Mouse (Mus musculus) spleen, postnatal 10 days (tissue): ENCODE data around the gene Otop3.

Experiments used
- DNase-seq, 2 experiments: peaks; one replicate each; pipeline ENCODE4 v3.0.0; 2021 to 2022; ENCODE audit warnings: low spot score in 2 of 2

The Otop3 gene

GRCm38 (mm10) chr11:115334531-115334930, at the start of gene Otop3:
Gene Otop3, plus strand, starts transcription at chr11:115334731.
- DNase-seq = no peak

GRCm38 (mm10) chr11:115285282-115285681, 49.2 kb upstream of the Otop3 start:
- no peak for DNase-seq

- no peak for DNase-seq
These were observed 48.1 kb upstream of the Otop3 start for GRCm38 (mm10) chr11:115286201-115286993.

DNA sequence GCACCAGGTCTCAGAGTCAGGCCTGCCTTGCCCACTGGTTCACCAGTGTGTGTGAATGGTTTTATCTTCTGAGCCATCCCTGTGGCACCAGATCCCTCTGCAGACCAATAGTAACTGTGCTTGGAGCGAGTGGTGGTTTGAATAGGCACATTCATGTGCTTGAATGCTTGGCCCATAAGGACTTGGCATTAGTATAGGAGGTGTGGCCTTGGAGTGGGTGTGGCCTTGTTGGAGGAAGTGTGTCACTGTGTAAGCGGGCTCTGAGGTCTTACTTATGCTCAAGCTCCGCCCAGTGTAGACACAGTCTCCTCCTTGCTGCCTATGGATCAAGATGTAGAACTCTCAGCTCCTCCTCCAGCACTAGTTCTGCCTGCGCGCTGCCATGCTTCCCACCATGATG, 47.1 kb upstream of the Otop3 start:
- no peak for DNase-seq

DNA sequence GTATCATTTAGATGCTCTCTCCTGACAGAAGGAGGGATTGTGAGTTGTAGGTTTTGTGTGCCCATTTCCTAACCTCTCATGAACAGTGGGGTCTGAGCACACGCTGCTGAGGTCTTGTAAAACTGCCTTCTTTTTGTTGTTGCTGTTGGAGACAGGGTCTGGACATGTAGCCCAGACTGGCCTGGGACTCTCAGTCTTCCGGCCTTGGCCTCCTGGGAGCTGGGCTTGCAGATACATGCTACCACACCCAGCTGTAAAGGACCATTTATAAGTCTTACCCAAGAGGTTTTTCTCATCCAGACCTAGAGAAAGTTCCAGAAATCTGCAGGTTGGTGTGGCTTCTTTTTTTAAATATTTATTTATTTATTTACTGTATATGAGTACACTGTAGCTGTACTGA, 46.2 kb upstream of the Otop3 start:
- no peak for DNase-seq

DNA sequence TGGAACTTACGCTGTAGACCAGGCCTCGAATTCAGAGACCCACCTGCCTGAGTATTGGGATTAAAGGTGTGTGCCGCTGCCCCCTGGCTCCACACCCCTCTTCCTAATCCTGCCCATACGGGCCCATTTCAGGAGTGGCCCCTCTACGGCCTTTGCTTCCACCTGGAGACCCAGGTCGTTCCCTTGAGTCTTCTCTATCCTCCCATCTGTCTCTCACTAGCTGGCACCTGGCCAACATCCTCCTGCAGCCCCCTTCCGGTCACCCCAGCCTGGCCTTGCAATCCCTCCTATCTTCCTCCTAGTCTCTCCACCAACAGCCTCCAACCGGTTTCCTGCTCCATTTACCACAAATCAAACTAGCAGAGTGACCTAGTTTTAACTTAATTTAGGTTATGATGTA, 44.6 kb upstream of the Otop3 start:
- no peak for DNase-seq

DNA sequence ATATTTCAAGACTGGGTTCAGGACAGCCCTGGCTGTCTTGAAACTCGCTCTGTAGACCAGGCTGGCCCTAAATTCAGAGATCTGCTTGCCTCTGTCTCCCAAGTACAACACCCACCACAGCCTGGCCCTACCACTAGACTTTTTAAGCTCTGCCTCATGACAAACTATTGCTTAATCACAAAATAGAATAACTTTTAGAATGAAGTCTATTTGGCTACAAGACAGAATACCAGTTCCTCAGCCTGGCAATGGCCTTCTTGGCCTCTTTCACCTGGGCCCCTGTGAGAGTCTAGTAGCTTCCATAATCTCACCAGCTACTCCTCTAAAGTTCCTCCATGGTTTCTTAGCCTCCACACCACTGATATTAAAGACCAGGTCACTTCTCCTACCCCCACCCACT, 44.2 kb upstream of the Otop3 start:
- no peak for DNase-seq

DNA sequence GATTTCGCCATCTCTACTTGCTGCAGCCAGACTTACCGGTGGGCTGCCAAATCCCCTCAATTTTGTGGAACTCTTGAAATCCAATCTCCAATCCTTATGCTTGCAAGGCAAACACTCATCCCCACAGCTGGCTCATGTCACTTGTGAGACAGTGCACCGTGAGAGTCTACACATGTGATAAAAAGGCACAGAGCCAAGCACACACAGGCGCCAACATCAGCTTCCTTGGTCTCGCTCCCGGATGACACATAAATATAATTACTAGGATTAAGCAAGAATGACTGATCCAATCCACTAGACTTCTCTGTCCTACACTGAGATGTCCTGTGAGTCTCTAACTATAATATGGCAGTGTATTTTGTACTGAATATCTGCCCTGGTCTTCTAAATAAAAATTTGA, 43.6 kb upstream of the Otop3 start:
- DNase-seq = no peak

GRCm38 (mm10) chr11:115291503-115291902, 43.0 kb upstream of the Otop3 start:
- no peak for DNase-seq

DNA sequence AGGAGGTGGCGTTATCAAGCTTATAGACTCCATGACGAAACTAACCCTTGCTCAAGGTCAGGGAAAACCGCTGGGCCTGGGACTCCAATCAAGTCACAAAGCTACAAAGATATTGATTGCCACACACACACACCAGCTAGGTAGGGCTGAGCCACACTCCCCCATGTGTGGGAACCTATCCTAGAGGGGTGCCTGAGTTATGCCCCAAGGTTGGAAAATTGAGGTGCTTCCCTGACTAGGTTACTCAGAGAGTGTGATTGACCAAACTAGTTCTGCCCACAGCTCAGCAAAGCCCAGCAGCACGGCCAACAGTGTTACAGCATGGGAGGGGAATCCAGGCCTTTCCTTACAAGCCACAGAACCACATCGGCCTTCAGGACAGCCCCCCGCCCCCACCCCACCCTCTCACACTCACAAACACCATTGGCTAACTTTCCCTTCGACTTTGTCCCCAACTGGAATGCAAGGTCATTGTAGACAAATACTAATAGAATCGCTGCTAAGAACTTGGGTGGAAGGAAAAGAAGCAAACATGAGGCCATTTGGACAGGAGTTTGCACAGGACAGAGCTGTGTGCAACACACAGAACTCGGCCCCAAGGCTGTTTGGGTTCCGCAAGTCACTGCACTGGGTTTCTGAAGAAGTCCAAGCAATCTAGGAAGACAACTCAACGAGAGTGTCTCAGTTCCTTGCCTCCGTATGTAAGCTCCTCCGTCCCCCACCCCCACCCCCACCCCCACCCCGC, 41.7 kb upstream of the Otop3 start:
- no peak for DNase-seq

DNA sequence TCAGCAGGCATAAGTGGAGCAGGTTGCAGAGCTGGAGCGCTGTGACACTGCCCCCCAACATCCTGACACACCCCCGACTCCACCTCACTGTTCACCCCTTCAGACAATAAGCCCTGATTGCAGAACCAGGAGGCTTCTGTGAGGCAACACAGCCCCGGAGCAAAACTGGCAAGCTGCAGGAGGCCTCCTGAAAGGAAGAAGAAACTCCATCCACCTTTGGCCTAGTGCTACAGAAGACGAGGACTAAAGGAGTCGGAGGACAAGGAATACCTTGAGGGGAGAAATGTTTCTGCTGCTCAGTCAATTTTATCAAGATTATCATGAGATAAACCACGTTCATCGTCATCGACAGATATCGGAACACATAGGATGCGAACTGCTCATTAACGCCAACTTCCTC, 38.6 kb upstream of the Otop3 start:
- no peak for DNase-seq

- no peak for DNase-seq
These were observed 37.9 kb upstream of the Otop3 start for GRCm38 (mm10) chr11:115296471-115297210.

- DNase-seq = peak in 1 of 2 experiments; percentile 49
These were observed 37.2 kb upstream of the Otop3 start, which contains the start of gene Fads6 for GRCm38 (mm10) chr11:115297214-115297826. Gene Fads6, minus strand, starts transcription at chr11:115297663.

DNA sequence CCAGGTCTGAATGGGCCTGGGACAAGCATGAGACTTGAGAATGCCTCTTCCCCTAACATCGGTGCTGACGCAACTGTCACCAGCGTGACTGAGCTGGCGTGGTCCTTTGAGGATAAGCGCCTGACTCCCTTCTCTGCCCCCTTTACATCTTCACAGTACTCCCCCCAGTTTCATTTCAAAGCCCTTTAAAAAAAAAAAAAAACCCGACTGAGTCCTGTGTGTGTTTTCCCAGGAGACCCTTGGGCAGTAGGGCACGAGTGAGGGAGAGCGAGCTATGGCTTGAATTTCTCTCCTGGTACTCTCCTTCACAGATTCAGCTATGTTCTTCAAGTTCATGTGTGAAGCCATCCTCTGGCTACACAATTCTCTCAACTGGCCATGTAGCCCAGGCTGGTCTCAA, 36.4 kb upstream of the Otop3 start:
- no peak for DNase-seq

DNA sequence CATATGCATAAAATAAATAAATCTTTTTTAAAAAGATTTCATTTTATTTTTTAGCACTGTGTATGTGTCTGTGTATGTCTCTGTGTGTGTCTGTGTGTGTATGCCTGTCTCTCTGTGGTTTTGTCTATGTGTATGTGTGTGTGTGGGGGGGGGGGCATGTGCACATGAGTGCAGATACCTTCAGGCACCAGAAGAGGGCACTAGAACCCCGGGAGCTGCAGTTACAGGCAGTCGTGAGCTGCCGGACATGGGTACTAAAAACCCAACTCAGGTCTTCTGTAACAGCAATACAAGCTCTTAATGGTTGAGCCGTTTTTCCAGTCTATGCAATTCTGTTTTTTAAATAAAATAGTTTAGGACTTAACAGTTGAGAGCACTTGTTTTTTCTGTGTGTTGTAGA, 33.8 kb upstream of the Otop3 start:
- DNase-seq = no peak

- DNase-seq = no peak
These were observed 33.2 kb upstream of the Otop3 start for GRCm38 (mm10) chr11:115301351-115301750.

DNA sequence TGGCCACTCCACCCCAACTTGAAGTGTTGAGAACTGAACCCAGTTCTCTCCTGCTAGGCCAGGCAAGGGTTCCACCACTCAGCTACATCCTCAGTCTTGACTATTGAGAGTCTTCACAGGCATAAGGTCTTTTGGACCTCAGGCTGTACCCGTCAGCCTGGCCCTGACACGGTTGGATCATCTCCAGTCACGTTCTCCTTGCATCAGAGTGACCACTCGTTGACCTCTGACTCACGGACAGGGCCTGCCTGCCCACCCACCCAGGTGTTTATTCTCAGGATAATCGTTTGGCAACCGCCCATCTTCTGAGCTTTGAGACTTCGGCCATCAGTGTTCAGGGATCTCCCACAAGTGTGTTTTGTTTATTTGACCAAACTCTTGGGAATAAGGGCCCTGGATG, 31.4 kb upstream of the Otop3 start:
- DNase-seq = no peak

GRCm38 (mm10) chr11:115306863-115307262, 27.7 kb upstream of the Otop3 start, which contains the start of gene Otop2:
Gene Otop2, plus strand, starts transcription at chr11:115307163.
- DNase-seq = no peak

GRCm38 (mm10) chr11:115308781-115309180, 25.8 kb upstream of the Otop3 start:
- no peak for DNase-seq

DNA sequence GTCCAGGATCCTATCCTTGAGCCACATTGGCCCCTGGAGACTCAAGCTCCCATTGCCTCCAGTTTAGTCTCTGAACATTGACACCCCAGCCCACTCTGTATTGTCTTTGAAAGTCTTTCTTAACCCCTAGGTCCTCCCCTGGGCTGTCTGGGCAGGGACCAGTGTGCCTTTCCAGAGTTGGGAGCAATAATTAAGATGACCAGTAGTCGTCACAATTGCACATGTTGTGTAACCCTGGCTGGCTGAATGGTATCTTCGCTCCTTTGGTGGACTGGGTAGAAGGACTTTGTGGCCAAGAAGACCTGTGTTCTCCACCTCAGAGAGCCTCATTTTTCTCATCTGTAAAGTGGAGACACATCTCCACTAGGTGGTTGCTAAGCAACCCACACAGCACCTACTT, 20.3 kb upstream of the Otop3 start:
- no peak for DNase-seq

GRCm38 (mm10) chr11:115317204-115317603, 17.3 kb upstream of the Otop3 start:
- no peak for DNase-seq
